Mouse (Mus musculus) adrenal gland, postnatal 10 days (tissue): ENCODE measurements around the gene Dgcr8. TPM values are rescaled to one million over a fixed set of nuclear protein-coding genes. Genes with fewer than 3 reads are reported as not detected.
A peak's percentile ranks its signal among the peaks of the same experiment; 100 is the strongest.

Source experiments
- DNase-seq: peaks from one replicate; pipeline ENCODE4 v3.0.0; 2021; ENCODE audit warnings: mixed read lengths
- total RNA-seq, 2 experiments: library from RNA; stranded (reverse); gene quantifications; 2 replicates each; pipeline ENCODE4 v1.2.3; 2021

Dgcr8 gene
- total RNA-seq, 2 experiments from 2014 or later: 26.8 to 41.9 TPM

DNA sequence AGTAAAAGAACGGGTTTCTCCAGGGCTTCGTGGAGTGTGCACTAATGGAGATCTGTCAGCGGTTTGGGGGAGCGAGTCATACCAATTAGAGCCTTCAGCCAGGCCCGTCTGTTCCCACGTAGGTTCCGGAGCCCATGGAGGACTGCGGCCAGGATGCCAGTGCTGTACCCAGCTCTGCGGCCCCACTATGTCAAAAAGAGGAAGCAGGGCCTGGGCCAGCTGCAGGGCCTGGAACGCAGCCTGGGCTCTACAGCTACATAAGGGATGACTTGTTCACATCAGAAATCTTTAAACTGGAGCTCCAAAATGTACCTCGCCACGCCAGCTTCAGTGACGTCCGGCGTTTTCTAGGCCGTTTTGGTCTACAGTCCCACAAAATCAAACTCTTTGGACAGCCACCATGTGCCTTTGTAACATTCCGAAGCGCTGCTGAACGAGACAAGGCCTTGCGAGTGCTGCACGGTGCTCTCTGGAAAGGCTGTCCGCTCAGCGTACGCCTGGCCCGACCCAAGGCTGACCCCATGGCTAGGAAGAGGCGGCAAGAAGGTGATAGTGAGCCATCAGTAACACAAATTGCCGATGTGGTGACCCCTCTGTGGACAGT lies 39.6 kb downstream of the Dgcr8 start:
- peak; percentile 56 for DNase-seq

DNA sequence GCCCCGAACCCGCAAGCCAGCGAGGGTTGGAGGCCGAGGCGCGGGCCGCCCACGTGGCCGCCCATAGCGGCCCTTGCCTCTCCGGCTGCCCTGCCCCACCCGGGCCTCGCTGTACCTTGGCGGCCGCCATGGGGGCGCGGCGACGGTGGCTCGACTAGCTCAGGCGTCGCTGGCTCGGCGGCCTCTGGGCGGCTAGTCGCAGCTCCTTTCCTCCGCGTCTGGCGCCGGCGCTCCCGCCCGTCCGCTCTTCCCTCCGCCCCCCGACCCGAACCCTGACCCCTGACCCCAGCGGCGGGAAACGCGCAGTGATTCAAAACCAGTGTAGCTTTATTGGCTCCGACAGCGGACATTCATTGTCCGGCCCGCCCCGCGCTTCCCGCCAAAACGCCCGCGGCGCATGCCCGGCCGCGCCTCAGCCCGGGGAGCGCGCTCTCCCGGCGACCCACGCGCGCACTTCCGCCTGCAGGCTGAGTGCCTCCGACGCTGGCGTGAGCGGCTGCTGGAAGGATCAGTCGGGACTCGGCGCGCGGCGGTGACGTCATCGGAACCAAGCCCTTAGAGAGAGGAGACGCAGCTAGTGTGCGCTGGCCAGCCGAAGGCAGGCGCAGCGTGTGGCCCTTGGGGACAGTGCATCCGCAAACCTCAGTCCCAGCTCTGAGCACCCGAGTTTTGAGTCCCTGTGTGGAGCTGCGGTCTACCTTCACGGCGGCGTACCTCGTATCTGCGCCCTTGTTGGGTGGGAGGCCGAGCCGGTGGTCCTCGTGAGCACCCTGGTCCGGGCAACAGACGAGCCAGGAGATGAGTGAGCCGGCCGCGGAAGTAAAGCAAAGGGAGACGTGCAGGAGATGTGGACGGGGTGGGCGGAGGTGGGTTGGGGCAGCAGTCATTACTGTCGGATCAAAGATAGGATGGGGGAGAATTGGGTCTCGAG lies 40.3 kb downstream of the Dgcr8 start, which contains the start of the genes Trmt2a and Ranbp1:
Trmt2a (plus strand) TSS at position 247 of the 931 bp plus-strand sequence.
Ranbp1 (minus strand) TSS at position 300 of the 931 bp plus-strand sequence.
- DNase-seq: peak; percentile 98

DNA sequence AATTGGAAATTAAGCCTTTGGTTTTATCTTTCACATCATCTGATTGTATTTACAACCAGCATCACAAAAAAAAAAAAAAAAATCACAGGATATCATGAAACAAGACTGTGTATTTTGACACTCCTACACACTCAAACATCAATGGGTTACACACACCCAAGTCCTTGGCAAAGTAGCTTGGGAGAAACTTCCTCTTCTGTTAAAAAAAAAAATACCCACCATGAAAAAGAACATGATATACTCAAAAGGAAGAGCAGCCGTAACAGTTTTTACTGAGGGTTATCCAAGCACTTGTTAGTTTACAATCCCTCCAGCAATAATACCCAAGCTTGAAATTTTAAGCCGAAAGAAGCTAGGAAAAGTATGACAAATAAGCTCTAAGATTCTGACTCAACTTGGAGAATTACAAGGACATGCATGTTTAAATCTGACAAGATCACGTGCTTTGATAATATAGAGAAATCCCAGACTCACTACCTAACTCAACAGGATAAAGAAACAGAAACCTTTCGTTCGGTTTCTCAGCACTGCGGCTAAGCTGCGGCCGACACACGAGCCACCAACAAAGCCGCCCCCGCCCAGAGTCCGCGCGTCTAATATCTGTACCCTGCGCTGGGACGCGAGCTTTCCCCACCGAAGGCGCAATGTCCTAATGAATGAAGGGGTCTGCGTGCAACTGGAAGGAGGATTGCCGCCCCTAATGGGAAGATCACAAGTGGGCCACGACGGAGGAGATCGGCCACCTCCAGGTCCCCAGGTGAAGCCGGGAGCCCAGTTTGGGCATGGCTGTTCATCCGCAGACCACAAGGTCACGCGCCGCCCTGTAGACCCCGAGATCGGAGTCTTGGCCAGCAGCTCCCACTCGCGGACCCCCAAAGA lies 41.3 kb downstream of the Dgcr8 start:
- DNase-seq: peak; percentile 56

DNA sequence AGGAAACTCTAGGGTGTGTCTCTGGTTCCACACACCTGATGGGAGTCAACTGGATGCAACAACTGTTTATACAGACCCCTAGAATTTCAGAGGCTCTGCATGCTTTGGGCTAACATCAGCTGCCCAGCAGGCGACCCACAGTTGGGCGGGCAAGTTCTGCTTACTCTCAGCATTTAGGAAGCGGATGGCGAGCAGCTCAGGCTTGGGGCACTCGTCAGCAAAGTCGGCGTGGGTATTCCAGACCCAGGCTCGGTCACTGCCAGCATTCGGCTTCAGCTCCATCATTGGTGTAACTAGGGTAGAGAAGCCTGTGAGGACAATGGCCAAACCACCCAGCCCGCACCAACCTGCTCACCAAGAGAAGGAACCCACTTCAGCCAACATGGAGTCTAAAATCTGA lies 47.5 kb downstream of the Dgcr8 start:
- no peak for DNase-seq

DNA sequence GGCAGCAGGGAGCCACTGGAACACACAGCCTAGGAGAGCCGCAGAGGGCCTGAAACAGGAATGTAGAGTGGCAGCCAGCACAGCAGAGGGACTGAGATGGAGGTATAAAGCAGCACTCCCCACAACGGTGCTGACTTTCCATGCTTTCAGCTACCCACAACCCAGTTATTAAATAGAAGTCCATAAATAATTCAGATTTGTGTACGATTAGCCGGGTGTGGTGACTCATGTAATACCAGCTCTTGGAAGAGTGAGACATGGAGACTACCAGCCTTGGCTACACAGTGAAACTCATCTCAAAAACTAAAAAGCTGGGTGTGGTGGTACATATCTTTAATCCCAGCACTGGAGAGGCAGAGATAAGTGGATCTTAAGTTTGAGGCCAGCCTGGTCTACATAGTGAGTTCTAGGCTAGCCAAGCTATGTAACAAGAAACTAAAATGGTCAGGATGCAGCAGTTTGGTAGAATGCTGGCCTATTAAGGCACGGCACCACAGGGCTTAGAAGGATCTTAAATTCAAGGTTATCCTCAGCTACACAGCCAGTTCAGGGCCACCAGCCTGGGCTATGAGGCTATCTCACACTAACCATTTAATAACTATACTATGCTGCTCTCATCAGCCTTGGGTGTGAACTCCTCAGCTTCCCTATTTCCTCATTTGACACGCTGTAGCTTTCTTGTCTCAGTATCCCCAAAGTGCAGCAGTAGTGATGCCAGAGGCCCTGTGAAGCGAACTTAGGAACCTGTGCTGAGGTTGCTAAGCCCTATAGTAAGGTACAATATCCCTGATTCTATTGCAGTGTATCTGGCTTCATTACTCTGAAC lies 52.2 kb downstream of the Dgcr8 start:
- no peak for DNase-seq

DNA sequence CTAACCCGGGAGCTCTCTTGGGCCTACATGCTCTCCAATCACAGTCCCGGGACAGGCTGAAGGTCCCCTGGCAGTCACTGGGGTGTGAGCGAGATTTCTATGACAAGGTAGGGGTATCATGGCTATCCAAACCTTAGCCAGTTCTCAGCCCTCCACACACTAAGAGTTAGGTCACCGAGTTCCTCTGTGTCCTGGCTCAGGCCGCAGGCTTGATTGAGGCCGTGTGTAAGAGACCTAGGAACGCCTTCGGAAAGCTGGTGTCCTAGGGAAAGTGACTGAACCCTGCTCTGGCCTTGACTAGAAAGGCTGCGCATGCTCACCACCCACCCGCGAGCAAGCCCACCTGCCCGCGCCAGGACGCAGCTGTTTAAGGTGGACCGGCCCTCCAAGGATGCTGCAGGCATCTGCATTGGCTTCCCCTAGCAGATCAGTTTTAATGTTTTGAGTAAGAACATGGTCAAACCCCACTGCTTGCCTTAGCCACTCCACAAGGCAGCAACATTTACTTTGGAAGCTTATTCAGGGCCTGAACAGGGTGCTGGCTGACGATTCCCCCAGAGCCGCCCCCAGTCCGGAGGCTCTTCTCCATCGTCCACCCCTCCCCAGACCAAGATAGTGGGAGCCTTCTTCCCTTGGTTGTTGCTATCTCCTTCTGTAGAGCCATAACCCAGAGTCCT lies 53.5 kb downstream of the Dgcr8 start:
- DNase-seq: peak; percentile 78

DNA sequence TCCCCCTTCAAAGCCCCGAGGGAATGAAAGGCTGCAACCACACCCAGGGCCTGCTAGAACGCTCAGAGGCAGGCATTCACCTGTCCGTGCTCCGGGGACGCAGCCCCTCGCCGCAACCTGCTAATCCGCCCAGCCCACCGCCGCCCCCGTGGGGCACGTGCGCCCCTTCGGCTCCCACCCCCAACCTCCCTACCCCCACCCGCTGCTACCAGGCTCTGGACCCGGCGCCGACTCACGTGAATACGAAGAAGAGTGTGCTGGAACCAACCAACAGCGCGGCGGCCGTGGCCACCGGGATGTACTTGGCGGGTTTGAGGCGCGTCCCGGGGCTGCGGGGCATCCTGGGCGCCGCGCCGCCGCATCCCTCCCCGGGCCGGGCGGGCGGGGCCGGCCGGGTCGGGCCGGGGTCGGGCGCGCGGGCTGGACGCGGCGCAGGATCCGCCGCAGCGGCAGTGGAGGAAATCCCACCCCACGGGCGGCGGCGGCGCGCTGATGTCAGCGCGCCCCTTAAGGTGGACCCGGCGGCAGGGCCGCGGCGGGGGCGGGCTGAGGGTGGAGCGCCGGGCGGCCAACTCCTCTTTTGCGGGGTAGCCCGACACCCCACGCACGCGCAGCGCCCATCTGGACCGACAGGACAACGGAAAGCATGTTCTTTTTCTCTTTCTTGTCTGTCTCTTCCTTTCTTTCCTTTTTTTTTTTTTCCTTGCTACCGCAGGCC lies 54.2 kb downstream of the Dgcr8 start, which contains the start of gene Zdhhc8:
Zdhhc8 (minus strand) TSS at position 466 of the 718 bp plus-strand sequence.
- DNase-seq: peak; percentile 88

DNA sequence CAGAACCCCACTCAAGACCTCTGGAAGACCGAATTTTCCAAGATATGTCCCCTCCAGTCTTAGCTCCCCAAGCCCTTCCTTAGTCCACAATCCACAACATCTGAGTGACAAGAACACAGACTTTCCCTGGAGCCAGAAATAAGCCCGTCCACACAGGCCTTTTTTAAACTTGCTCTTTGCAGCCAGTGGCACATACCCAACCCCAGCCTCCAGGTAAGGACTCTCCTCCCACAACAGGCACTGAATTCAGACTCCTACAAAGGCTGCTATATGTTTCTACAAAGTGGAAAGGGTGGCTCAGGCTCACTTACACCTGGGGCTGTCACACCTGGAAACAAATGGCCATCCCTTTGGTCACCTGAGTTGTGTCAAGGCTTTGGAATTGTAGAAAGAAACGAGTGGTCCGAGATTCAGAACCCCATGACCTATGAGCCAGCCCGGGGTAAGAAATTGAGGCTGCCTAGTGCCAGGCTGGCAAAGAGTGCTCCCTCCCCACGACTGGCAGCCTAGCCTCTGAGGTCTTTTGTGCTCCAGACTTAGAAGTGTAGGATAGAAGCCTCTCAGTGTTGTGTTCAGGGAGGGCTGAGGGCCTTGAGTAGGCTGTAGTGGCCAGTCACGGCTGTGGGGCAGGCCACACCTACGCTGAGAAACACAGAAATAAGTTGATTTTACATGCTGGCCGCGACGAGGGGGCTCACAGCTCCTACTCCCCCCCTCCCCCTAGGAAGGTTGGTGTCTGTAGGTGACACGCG lies 55.0 kb downstream of the Dgcr8 start:
- no peak for DNase-seq

DNA sequence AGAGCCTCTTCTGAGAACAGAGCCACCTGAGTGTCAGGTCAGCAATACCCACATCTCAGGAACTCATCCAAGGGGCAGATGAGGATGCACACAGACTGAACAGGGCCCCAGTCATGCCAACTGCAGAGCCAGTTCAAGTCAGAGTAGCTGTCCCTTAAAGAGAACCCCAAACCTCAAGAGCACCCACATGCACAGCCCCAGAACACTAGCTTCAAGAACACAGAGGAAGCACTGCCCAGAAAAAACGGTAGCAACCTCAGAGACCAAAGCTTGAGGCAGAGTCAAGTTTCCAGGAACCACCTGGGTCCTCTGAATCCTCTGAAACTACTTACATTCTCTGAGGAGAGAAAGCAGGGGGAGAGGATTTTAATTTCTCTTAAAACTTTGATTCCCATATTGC lies 55.6 kb downstream of the Dgcr8 start:
- no peak for DNase-seq

DNA sequence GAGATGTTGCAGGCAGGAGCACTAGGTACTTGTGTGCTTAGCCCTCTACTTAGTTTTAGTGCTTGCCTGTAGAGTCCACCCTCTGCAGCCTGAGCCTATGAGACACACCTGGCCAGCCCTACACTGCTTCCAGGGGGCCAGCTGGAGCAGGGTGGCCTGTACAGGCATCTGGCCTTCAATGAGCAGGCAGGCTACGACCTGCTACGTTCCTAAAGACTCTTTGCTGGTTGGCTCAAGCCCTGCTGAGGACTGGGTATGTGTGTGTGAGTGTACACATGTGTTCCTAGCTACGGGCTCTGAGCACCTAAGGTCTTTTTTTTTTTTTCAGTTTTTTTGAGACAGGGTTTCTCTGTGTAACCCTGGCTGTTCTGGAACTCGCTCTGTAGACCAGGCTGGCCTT lies 57.6 kb downstream of the Dgcr8 start:
- no peak for DNase-seq

DNA sequence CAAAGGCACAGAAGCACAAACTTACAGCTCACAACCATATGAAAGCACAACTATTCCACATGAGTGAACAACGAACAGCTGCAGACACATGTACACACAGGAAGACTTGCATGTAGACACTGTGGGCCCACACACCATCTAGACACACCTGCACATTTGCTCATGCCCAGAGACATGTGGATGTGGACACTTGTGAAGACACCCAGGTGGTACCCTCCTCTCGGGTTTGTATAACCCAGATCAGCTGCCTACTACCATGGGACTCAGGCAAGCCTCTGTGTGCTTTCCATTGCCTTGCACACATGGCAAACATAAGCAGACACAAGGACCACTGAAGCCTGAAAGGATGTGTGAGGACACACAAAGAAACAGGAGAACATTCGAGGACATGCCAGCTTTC lies 58.0 kb downstream of the Dgcr8 start:
- no peak for DNase-seq

DNA sequence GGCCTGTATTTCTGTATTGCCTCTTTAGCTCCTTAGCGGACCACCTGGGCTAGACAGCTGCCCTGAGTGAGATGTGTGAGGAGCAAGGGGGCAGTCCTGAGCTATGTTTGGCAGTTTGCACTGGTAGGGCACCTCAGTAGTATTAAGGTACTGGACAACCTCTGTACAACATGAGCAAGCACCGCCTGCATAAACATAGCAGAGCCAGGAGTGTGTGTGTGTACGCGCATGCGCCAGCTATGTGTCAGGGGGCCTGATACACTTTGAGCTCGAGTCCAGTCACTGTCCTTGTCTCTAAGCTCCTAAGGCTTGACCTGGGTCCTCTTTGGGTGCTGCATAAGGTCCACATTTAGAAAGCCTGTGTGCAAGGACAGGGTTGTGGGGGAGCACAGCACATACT lies 58.4 kb downstream of the Dgcr8 start:
- no peak for DNase-seq

DNA sequence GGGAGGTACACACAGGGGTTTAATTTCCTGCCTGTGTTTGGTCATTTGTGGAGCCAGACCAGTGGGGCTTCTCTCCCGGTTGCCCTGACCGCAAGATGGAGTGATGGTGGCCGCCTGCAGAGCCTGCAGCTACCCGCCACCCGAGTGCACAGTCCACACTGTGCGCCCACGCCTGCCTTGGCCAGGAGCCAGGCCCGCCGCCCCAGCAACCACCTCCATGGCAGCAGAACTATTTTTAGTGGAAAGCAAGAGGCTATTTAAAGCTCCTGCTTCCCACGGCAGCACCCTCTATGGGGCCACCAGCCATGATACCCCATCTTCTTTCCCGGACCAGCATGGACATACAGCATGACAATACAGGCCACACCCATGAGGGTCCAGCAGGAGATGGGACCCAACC lies 59.4 kb downstream of the Dgcr8 start:
- peak; percentile 35 for DNase-seq

DNA sequence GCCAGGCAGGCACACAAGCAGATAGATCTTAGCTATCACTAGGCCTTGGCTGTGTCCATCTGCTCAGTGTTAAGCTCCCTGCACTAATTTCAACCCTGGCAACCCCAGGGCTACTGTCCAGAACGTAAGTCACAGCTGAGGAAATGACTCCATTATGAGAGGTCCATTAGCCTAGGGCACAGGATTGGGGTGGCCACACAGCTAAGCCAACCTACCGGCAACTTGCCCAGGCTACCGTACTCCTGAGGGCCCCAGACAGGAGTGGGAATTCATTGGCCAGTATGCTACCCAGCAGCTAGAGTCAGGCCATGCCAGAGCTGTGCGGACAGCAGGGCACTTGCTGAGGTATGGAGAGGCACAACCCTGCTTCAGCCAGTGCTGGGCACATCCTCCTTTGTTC lies 60.2 kb downstream of the Dgcr8 start:
- no peak for DNase-seq

DNA sequence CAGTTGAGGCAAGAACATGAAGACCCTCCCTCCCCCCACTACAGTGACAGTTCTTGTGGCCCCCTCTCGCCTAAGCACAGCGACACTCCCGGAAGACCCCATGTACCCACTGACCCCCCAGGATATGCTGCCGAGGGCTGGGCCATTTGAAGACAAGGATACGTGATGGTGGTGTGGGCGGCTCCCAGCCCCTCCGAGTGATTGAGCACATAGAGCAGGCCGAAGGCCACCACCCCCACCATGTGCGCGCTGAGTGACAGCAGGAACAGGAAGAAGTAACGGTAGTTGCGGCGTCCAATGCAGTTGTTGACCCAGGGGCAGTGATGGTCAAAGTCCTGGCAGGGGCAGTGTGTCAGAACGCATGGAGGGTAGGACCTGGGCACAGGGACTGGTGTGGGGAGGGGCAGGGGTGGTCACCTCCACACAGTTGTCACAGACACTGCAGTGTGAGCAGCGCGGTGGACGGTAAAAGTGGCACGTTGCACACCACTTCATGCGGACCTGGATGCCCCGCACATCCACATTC lies 61.1 kb downstream of the Dgcr8 start:
- no peak for DNase-seq

DNA sequence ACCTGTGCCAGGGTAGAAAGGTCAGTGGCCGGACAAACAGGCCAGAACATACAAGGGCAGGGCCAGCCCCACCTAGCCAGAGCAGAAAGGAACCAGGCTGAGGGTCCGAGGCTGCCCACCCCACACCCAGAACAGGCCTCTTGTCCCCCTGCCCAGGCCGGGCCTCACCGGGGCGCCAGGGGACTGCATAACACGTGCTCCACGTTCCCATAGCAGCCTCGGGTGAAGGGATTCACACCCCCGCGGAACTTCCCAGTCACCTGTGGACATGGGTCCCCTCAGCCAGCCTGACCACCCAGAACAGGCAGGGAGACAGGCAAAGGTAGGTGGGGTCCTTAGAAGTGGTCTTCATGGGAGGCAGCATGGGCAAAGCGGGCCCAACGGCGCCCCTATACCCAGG lies 61.9 kb downstream of the Dgcr8 start:
- no peak for DNase-seq

DNA sequence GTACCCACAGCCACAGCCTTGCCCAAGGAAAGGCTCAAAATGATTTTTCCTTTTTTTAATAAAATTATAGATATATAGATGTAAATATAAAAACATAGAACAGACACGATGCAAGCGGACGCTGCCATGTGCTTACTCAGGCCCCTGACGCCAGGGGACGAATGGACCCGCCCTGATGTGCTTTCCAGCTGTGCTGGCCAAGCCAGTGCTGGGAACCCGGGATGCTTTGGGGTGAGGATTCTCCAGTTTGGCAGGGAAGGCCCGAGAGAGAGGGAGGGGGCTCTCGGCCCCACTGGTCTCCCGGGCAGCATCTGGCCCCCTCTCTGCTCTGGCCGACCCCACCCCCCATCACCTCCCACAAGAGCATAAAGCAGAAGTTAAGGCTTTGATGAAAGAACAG lies 66.9 kb downstream of the Dgcr8 start:
- no peak for DNase-seq

DNA sequence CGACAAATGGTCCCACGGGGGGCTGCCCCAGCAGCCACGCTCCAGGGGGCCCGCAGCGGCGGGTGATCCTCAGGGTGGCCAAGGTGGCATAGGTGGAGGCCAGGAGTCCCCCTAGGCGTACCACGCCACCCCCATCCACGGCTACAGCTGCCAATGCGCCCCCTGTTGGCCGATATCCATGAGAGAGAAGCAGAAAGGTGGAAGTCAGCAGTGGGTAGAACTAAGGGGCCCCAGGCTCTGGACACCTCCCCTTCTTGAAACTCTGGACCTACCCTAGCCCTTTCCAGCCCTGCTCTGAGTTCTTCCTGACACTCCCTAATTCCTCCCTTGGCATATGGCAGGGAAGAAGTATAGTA lies 67.5 kb downstream of the Dgcr8 start:
- no peak for DNase-seq

DNA sequence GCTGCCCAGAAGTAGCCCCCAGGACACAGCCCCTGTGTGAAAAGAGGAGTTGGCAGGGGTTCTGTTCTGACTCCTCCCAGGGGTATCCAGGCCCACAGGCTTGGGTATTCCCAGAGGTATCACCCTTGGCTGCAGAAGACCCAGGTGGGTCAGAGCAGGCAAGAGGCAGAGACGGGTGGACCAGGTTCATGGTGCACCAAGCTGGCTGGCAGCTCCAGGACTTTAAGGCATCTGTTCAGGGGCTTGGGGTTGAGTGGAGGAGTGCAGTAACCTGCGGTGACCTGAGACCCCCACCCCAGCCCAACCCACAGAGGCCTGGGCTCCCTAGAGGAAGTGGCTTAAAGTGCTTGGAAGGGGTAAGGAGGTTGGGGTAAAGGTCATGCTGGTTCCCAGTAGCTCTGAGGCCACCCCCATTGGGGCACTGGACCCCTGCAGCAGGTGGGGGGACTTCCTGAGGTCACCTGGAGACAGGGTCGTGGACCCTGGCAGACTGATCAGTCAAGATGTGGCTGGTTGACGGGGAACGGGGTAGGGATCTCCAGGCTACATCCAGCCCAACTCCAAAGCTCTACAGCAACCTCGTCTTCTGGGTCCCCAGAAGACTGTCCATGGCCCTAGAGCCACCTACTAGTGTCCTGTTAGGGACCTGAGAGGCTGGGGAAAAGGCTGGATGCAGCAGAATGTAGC lies 68.0 kb downstream of the Dgcr8 start:
- no peak for DNase-seq
